Mouse (Mus musculus): Measurements from ENCODE around the gene Samd4b.

DNA sequence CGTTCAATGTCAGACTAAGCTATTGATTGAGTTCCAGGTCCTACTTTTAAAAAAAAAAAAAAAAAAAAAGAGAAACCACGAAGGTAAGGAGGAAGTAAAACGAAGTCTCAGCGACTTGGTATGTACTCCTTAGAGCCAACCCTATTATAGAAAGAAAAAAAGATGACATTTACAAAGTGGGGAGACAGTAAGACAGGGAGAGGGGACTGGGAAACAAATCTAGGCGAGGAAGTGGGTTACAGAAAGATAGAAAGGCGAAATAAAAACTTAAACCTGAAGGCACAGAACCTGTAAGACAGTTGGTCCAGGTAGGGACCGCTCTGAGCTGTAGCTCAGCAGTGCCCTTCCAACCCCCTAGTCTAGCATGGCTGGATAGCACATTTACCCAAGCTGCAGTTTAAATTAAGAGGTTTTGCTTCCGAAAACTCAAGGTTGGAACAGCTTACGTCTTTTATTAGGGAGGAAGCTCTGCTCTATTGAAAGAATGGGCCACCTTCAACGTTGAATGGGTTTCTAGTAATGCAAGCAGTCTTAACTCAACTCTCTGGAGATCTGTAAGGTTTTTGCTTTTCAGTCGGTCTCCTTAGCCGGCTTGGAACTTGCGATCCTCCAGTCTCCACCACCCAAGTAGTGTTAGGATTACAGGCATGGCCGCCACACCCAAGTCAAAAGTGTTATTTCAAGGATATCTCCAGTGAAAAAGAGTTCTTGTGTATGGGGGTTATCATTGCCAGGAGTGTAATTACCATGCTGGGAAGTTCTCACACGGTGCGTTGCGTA lies 217.5 kb downstream of the Samd4b start, which contains the start of gene Zfp36:
- TF ChIP-seq CTCF (IDR thresholded peaks at IDR 0.05; ENCODE audit: low read depth) = no peak
- TF ChIP-seq EP300 (IDR thresholded peaks at IDR 0.05; ENCODE audit: low read depth) = no peak
